In the genomic region with DNA sequence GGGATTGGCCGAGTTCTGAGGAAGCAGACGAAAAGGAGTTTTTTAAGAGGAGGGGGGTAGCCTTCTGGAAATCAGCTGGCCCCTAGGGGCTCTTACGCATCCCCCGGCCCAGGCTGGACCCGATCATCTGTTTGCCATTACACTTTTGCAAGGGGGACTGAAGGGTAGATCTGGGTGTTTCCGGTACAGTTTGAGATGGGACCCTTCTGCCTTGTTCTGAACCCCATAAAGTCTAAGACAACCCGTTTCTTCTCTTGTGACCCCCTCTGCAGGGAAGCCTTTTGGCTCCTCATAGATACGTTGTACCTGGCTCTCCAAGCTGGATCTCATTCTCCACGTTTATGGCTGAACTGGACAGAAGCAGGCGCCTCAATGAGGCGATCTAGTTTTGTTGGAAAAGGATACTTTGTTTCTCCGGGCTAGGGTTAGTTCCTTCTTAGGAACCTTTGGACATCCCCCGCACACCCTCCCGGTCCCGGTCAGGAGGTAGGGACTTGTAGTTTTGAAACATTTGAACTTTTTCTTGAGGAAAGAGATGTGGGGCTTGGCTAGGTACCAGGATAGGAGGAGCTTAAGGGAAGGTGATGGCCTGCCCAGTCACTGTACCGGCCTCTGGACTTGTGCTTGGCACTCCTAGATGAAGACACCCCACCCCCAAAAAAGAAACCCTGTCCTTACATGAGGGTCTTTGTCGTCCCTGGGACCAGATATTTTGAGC, we compare ENCODE assay signal across 9 mouse cellular contexts. TPM values are rescaled to one million over a fixed set of nuclear protein-coding genes. Genes with fewer than 3 reads are reported as not detected.
DNase-seq lines count a peak whose midpoint lies in the region; ATAC-seq lines count a peak whose summit lies in the region.
"Had no signal": no experiment of that assay in that cellular context is flagged by ENCODE, and none has a peak within 500 bp of the region (broad histone marks: within the 10 kb centered on the region; RNA-seq: fewer than 3 reads in every experiment).

No protein-coding gene starts in this region.

- H3K36me3 ChIP-seq in heart, embryonic 12.5 days, result 0 out of 2 replicates have a peak, but pooled peaks cover 2% of the 10 kb centered on the region
- no peaks in the 10 kb centered on the region for H3K36me3 ChIP-seq in midbrain, embryonic 13.5 days

- WGBS in heart, embryonic 12.5 days, result 7% methylated on average over 17 of the region's 17 CpGs
- 7% methylated on average over 17 of the region's 17 CpGs for WGBS in midbrain, embryonic 13.5 days

- H3K4me1 ChIP-seq in heart, embryonic 12.5 days (replicated peaks), result peaks cover 44% of the 10 kb centered on the region
- H3K4me1 ChIP-seq in midbrain, embryonic 13.5 days (replicated peaks), result peaks cover 47% of the 10 kb centered on the region

- no peaks in the 10 kb centered on the region for H3K27me3 ChIP-seq in heart, embryonic 12.5 days (replicated peaks)
- no peaks in the 10 kb centered on the region for H3K27me3 ChIP-seq in midbrain, embryonic 13.5 days

- DNase-seq in adrenal gland, adult 8-10 months, result peak; percentile 69
- no peak for DNase-seq in adrenal gland, postnatal 25 days
- DNase-seq in NIH3T3 (ENCODE audit: low read depth), result peak; percentile 77
- DNase-seq in kidney, postnatal 10 days, result peak; percentile 79
- no peak for DNase-seq in spleen, postnatal 10 days (ENCODE audit: low spot score in 2 of 2)
- DNase-seq in gastrocnemius, postnatal 25 days, result no peak

- ATAC-seq in heart, embryonic 12.5 days (ENCODE audit: insufficient number of reproducible peaks, low FRiP score), result no peak
- ATAC-seq in midbrain, embryonic 13.5 days, result no peak

- peak overlapping the region; percentile 71 for H3K4me3 ChIP-seq in heart, embryonic 12.5 days
- H3K4me3 ChIP-seq in midbrain, embryonic 13.5 days (replicated peaks), result peak overlapping the region; percentile 97

- H3K9me3 ChIP-seq in heart, embryonic 12.5 days (replicated peaks), result no peaks in the 10 kb centered on the region
- no peaks in the 10 kb centered on the region for H3K9me3 ChIP-seq in midbrain, embryonic 13.5 days

- H3K27ac ChIP-seq in heart, embryonic 12.5 days (ENCODE audit: poor library complexity, severe bottlenecking), result peak overlapping the region; percentile 81
- H3K27ac ChIP-seq in midbrain, embryonic 13.5 days, result peak overlapping the region; percentile 97

- peak overlapping the region; percentile 78 for H3K4me2 ChIP-seq in heart, embryonic 12.5 days
- peak overlapping the region; percentile 84 for H3K4me2 ChIP-seq in midbrain, embryonic 13.5 days (replicated peaks)

- H3K9ac ChIP-seq in heart, embryonic 12.5 days, result peak overlapping the region; percentile 87
- peak overlapping the region; percentile 98 for H3K9ac ChIP-seq in midbrain, embryonic 13.5 days (replicated peaks)

RNA-seq across cellular contexts. Expression of a gene that starts 2.0 kb away (rescaled TPM):
- 100 to 1,000 TPM; 131 to 177 (median 143) TPM for total RNA-seq in adrenal gland, adult 8-10 months (2022)
- 103 and 142 TPM in 2 replicates for total RNA-seq in adrenal gland, postnatal 25 days (2021)
- 46.9 and 49.5 TPM in 2 replicates for polyA plus RNA-seq in heart, embryonic 12.5 days (2016; fragmentation: Nextera tagmentation; extraction: Ambion mirVana)
- polyA plus RNA-seq in midbrain, embryonic 13.5 days (2015; fragmentation: Nextera tagmentation; extraction: Ambion mirVana), result 136 and 137 TPM in 2 replicates
- total RNA-seq in gastrocnemius, postnatal 25 days (2021), result 10 to 100 TPM; 18.3 to 21.9 TPM

RNA-seq across cellular contexts. Expression of a gene that starts 18.6 kb away (rescaled TPM):
- total RNA-seq in adrenal gland, adult 8-10 months (2022), result 100 to 1,000 TPM; 753 to 943 (median 843) TPM
- total RNA-seq in adrenal gland, postnatal 25 days (2021), result 741 and 851 TPM in 2 replicates
- 404 and 410 TPM in 2 replicates for polyA plus RNA-seq in heart, embryonic 12.5 days (2016; fragmentation: Nextera tagmentation; extraction: Ambion mirVana)
- polyA plus RNA-seq in midbrain, embryonic 13.5 days (2015; fragmentation: Nextera tagmentation; extraction: Ambion mirVana), result 363 and 377 TPM in 2 replicates
- total RNA-seq in gastrocnemius, postnatal 25 days (2021), result 100 to 1,000 TPM; 379 to 436 TPM

RNA-seq across cellular contexts. Expression of a gene that starts 25.1 kb away (rescaled TPM):
- under 1 TPM in 3 of 4 experiments, not detected in 1; 0.49 to 0.67 (median 0.62) TPM for total RNA-seq in adrenal gland, adult 8-10 months (2022)
- total RNA-seq in adrenal gland, postnatal 25 days (2021), result not detected in 2 replicates
- not detected in 2 replicates for polyA plus RNA-seq in heart, embryonic 12.5 days (2016; fragmentation: Nextera tagmentation; extraction: Ambion mirVana)
- 0.81 and 1.1 TPM in 2 replicates for polyA plus RNA-seq in midbrain, embryonic 13.5 days (2015; fragmentation: Nextera tagmentation; extraction: Ambion mirVana)
- not detected for total RNA-seq in gastrocnemius, postnatal 25 days (2021)
- total RNA-seq: heart, postnatal 36 days had no signal

RNA-seq across cellular contexts. Expression of a gene that starts 34.5 kb away (rescaled TPM):
- total RNA-seq in adrenal gland, adult 8-10 months (2022), result 10 to 100 TPM; 22.2 to 26.6 (median 23.1) TPM
- total RNA-seq in adrenal gland, postnatal 25 days (2021), result 19.5 and 22.6 TPM in 2 replicates
- 10.9 and 11.4 TPM in 2 replicates for polyA plus RNA-seq in heart, embryonic 12.5 days (2016; fragmentation: Nextera tagmentation; extraction: Ambion mirVana)
- polyA plus RNA-seq in midbrain, embryonic 13.5 days (2015; fragmentation: Nextera tagmentation; extraction: Ambion mirVana), result 19.0 and 19.6 TPM in 2 replicates
- 1 to 10 TPM; 4.9 to 6.4 TPM for total RNA-seq in gastrocnemius, postnatal 25 days (2021)

RNA-seq across cellular contexts. Expression of a gene that starts 39.7 kb away (rescaled TPM):
- 1 to 10 TPM; 3.7 to 7.2 (median 6.2) TPM for total RNA-seq in adrenal gland, adult 8-10 months (2022)
- 5.1 and 5.5 TPM in 2 replicates for total RNA-seq in adrenal gland, postnatal 25 days (2021)
- polyA plus RNA-seq in heart, embryonic 12.5 days (2016; fragmentation: Nextera tagmentation; extraction: Ambion mirVana), result 6.9 and 7.4 TPM in 2 replicates
- 23.2 and 24.8 TPM in 2 replicates for polyA plus RNA-seq in midbrain, embryonic 13.5 days (2015; fragmentation: Nextera tagmentation; extraction: Ambion mirVana)
- total RNA-seq in gastrocnemius, postnatal 25 days (2021), result under 1 TPM; 0.48 to 0.67 TPM

Comparison
In these comparisons a context has a peak if more than half of its experiments do, and no peak if none do; other contexts are left out.
1. DNase-seq: peak in adrenal gland, adult 8-10 months (single experiment), NIH3T3 (single experiment) and kidney, postnatal 10 days (single experiment); none in adrenal gland, postnatal 25 days (single experiment), spleen, postnatal 10 days (0 of 2) and gastrocnemius, postnatal 25 days (single experiment).